Mouse (Mus musculus): ENCODE data around the gene Notch2.

Gene Notch2

DNA sequence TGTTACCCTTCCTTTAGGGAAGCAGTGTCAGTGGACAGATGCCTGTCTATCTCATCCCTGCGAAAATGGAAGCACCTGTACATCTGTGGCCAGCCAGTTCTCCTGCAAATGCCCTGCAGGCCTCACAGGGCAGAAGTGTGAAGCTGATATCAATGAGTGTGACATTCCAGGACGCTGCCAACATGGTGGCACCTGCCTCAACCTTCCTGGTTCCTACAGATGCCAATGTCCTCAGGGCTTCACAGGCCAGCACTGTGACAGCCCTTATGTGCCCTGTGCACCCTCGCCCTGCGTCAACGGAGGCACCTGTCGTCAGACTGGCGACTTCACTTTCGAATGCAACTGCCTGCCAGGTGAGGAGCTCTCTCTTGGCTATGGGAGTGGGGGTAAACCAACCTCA, 59.2 kb downstream of the Notch2 start:
- in situ Hi-C loops (cut with MboI, MseI) = no loop called here

DNA sequence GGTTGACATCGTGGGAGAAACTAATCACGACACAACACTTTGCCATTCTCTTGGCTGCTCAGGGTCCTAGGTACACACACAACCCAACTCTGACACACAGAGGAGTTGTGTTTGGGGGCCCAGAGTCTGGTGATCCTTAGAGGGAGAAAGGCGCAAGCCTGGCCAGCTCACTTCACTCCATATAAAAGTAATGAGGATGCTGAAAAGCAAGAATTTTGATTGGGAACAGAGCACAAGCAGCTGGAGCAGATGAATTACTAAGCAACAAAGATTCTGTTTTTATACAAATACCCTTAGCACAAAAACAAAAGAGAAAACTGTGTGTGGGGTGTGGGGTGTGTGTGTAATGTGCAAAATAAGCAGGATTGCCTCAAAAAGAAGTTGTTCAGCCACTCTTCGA, 60.2 kb downstream of the Notch2 start:
- in situ Hi-C loops (cut with MboI, MseI) = no loop called here

DNA sequence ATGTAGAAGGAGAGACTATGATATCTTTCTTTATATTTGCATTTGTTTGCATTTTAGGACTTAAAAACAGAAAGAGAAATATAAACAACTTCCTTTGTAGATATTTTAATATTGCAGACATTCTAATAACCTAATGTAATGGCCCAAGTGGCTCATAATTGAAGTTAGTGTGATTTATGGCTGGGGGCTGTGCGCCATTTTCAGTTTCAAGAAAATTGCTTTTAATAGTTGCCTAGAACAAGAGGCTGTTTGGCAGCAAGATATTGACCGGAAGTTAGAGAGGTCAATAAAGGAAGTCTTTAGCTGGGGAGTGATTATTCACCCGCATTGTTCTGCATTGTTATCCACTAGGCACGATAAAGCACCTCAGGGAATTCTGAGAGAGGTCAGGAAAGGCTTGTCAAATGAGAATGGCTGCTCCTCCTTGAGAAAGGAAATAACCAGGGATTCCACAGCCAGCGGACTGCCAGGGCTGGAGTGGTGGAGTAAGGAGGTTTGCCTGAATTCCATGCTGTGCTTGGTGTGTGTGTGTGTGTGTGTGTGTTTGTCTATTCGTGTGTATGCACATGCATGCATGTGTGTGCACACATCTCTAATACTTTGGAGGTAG, 61.4 kb downstream of the Notch2 start:
- in situ Hi-C loops (cut with MboI, MseI) = no loop called here

DNA sequence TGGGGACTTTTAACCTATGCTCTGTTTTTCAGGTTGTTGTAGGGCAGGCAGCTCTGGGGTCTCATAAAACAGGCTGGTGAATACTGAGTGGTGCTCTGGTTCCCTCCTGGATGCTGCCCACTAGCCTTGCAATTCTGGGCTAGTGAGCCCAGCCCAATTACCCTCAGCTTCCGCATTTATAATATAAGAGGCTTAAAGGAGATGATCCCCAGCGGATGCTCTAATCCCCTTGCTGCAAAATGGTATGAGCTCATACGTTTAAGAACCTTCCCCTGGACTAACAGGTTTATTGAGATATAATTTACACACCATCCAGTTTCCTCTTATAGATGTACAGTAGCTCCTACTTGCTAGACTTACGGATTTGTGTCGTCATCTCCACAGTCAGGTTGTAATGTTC, 64.5 kb downstream of the Notch2 start:
- in situ Hi-C loops (cut with MboI, MseI) = no loop called here

DNA sequence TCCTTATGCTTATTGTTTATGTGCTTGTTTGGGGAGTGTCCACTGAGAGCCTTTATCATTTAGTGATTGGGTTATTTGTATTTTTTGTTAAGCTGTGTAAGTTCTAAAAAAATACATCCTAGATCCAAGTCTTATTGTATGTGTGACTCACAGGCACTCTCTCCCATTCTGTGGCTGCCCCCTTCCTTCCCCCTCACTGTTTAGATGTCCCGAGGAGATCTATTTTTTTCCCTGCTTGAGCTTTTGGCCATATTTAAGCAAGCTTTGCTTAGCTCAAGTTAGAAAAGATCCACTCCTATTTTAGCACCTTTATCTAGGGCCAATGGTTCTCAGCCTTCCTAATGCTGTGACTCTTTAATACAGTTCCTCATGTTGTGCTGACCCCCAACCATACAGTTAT, 65.5 kb downstream of the Notch2 start:
- in situ Hi-C loops (cut with MboI, MseI) = no loop called here

DNA sequence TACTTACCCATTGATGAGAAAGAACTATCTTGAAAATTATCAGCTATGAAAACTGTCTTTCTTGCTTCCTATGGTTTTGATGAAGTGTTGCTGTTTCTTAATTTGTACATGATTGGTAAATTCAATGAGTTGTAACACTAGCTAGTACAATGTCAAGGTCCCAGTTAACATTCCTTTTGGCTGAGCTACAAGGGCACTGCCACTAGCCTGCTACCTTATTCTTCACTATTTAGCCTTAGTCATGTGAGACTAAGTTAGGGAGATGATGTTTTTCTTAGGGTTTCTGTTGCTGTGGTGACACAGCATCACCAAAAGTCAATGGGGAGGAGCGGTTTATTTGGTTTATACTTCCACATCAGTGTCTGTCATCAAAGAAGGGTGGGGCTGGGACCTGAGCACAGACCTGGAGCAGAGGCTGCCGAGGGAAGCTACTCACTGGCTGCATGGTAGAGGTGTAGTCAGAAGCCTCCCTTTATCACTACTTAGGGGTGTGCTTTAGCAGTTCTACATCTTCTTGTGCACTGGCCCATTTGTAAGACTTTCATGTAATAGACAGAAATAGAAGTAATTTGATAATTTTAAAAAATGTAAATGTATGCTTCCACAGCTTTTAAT, 66.4 kb downstream of the Notch2 start:
- in situ Hi-C loops (cut with MboI, MseI) = no loop called here

DNA sequence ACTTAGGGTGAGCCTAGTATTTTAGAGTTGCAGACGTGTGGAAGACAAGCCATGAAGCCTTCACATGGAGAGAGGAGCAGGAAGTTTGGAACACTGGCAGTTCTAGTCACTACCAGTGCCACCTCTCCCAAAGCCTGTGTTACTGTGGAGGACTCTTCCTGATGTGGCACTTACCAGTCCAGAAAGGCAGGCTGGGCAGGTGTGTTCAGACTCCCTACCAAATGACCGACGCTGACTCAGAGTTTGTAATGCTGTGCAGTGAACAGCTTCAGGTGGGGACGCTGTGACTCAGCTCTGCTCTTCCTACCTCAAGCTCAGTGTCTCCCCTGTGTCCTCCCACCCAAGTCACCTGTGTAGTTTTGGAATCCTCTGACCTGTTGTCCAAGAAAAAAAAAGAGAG, 67.3 kb downstream of the Notch2 start:
- in situ Hi-C loops (cut with MboI, MseI) = no loop called here

DNA sequence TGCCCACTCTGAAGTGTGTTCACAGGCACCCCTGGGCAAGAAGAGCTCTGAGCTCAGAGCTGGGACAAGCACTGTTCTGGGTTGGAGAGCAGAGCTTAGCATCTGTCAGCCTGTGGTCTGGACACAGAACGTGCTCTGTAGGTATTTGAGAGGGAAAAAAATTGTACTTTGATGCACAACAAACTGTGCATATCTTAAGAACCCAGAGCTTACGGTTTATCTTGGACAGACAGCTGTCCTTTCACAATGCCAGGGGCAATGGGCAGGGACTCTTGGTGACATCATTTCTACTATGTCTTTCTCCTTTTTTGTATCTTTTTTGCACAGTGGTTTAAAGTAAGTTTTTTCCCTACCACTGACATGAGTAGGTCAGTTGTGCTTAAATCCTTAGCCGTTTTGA, 68.9 kb downstream of the Notch2 start:
- in situ Hi-C loops (cut with MboI, MseI) = no loop called here

DNA sequence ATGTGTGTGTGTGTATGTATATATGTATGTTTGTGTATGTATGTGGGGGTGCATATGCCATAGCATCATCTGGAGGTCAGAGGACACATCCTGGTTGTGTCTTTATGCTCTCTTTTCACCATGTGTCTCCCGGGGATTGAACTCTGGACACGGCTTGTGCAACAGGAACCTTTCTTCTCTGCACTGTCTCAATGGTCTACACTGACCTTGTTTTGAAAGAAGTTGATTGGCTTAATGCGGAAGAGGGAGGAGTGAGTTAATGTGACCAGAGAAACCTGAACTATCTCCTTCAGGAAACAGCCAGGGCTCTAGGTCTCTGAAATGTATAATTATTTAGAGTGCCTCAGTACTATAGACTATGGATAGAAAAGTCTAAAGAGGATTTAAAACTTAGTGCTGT, 69.6 kb downstream of the Notch2 start:
- in situ Hi-C loops (cut with MboI, MseI) = no loop called here

DNA sequence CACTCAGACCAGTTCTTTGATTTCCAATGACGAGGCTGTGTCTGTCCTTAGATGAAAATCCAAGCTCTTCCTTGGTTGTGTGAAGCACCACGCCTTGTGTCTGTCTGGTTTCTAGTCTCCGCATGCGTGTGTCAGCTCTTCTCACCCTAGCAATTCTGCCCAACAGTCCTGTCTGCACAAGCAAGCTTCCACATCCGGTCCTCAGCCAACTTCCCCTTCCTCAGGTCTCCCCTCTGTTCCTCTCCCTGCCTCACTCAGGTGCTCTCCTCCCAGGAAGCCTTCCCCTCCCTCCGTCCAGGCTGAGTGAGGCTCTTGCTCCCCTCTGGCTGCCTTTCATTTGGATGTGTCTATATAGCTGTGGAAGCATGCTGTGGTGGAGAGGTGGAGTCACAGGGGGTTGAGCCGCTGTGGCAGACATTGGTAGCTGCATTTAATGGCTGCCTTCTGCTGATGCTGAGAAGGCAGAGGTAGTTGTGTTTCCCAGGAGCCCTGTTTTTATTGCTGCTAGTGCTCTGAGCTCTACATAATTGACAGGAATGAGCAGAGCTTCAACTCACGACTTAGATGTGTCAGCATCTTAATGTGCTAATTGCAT, 70.8 kb downstream of the Notch2 start:
- in situ Hi-C loops (cut with MboI, MseI) = no loop called here

DNA sequence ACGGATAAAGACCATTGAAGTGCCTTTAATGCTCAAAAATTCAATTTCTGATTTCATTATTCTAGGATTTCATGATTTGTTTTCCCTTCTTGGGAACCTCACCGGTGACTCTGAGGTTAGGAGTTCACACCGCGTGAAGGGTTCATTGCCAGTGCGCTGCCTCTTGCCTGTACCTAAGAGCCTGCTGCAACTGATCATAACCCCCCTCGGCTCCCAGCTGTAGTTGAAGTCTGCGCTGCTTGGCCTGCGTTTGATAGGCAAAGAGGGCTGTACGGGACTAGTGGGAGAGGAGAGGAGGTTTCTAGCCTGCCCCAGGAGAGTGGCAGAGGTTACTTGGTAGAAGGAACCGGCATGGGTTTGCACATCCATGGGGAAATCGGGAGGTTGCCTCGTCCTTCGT, 71.5 kb downstream of the Notch2 start:
- in situ Hi-C loops (cut with MboI, MseI) = no loop called here

DNA sequence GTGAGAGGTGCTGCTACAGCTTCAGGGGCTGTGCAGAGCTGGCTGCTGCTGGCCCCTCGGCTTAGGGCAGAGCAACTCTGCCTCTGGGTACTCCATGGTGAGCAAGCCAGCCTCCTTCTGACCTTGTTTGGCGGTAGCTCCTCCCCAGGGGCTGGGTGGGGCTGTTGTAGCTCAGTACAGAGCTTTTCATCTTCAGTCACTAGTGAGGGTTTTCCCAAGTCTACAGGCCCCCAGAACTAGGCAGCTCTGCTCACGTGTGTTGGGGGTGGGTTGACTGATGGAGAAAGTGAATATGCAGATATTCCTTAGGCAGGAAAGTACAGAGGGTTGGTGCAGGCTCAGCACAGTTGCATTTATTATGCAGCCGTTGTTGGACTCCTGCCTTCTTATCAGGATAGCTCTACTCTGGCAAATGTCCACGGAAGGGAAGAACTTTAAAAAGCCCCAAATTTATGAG, 72.5 kb downstream of the Notch2 start:
- in situ Hi-C loops (cut with MboI, MseI) = no loop called here

DNA sequence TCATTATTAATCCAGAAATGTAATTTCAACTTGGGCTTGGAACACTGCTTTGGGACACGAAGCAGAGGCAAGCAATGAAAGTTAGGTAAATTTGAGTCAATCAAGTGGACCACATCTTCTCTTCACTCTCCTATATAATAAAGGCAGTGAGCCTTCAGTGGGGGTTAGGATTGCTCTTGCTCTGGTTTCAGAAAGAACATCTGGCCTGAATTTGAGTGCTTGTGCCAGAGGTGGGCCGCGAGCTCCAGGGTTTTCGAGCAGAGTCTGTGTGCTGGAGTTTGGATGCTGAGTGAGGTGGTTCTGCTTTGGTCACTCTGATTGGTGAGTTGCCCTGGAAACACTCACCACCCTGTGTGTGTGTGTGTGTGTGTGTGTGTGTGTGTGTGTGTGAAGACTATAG, 73.1 kb downstream of the Notch2 start:
- in situ Hi-C loops (cut with MboI, MseI) = no loop called here

DNA sequence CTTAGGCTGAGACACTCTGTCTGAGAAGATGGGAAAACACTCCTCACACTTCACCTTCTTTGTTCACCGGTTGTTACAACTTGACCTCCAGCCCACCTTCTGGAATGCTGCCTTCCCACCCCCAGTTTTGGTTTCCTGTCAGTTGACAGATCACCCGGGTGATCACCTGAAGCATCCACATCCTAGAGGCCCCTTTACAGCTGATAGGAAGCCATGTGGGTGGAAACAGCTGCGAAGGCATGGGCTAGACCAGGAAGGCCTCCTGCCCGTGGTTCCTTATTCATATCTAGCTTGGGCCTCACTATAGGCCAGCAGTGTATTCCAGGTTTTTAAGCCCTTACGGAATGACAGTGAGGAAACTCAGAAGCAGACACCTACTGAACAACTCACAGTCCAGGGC, 73.5 kb downstream of the Notch2 start:
- in situ Hi-C loops (cut with MboI, MseI) = no loop called here

DNA sequence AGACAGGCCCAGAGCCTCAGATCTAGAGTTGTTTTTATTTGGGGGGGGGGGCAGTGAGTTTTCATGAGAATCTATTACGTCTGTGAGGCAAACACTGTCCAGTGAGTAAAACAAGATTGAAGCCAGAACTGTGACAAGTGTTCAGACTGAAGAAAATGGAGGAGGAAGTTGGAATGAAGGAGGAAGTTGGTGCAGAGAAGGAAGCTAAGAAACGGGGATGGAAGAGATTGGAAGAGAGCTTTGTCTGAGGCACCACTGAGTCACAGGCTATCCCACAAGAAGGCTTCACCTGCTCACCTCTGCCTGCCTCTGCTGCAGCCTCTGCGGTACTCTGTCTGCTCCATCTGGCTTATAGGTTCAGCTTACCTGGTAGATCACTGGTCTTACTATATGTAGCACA, 74.2 kb downstream of the Notch2 start:
- in situ Hi-C loops (cut with MboI, MseI) = no loop called here

DNA sequence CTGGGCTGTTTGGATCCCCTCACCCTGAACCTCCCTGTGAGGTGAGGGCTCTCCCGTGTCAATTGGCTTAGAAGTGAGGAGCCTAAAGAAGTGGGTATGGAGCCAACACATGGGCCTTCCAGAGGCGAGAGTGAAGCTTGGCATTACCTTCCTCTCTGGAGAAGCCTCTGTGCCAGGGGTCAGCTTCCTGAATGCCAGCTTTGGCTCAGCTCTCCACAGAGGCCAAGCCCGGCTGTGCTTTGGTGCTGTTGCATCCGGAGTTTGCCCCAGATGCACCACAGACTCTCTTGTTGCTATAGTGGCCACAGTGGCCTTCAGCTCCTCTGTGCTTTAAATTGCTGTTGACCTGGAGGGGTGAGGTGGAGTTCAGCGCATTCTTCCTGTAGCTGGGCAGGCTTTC, 76.4 kb downstream of the Notch2 start:
- in situ Hi-C loops (cut with MboI, MseI) = no loop called here

DNA sequence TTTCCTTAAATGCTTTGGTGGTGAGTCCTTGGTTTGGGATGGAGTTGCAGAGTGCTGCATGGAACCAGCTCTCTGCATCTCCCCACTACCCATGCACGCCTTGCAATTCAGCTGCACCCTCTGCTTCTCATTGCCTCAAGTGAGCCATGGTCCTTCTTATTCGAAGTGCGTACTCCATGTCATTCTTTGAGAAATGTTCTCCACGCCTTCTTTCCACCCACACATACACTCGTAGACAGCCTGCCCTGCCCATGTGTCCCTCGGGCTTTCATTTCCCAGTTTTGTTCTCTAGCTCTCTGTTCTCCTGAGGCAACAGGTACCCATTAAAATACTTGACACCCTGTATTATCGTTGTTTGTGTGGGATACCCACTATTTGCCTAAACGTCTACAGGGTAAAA, 76.8 kb downstream of the Notch2 start:
- in situ Hi-C loops (cut with MboI, MseI) = no loop called here

DNA sequence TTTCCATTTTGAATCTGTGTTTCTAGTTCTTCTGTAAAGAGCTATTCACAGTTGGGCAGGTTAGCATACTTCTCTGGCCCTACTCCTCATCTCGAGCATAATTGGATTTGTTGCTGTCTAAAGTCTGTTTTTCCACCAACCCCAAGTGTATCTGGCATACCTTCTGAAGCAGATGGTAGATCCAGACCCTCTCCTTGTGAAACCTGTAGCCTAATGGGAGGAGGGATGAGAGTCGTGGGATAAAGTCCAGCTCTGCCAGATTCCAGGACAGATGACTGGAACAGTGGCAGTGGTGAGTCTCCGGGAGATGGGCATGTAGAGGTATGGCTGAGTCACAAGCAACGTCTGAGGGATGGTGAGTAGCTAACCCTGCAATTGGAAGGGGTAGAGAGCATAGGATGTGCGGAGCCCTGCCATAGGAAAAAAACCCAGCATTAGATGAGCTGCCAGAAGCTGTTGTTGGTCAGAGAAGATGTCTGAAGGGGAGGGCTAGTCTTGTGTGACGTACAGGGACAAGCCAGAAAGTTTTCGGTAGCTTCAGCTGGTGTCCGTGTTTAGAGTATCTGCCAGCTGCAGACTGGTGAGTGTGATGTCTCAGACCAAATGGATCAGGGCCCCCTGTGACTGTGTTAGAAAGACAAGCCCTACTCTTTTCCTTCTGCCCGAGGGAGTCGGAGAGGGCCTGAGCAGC, 79.5 kb downstream of the Notch2 start:
- in situ Hi-C loops (cut with MboI, MseI) = no loop called here

DNA sequence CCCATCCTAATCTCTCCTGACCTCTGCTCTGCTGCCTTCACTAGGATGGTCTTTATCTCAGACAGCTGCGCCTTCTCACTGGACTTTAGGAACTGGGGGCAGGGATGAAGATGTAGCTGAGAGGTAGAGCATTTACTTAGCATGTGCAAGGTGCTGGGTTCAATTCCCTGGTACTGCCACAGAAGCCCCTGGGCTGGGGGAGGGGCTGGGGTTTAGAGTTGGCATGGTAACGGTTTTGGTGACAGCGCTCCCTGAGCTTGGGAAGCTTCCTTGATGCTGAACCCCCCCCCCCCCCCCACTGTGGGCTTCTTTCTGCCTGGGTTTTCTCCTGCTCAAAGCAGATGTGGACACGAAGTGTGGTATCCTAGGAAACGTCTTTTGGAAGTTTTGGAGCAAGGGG, 80.6 kb downstream of the Notch2 start:
- in situ Hi-C loops (cut with MboI, MseI) = no loop called here

DNA sequence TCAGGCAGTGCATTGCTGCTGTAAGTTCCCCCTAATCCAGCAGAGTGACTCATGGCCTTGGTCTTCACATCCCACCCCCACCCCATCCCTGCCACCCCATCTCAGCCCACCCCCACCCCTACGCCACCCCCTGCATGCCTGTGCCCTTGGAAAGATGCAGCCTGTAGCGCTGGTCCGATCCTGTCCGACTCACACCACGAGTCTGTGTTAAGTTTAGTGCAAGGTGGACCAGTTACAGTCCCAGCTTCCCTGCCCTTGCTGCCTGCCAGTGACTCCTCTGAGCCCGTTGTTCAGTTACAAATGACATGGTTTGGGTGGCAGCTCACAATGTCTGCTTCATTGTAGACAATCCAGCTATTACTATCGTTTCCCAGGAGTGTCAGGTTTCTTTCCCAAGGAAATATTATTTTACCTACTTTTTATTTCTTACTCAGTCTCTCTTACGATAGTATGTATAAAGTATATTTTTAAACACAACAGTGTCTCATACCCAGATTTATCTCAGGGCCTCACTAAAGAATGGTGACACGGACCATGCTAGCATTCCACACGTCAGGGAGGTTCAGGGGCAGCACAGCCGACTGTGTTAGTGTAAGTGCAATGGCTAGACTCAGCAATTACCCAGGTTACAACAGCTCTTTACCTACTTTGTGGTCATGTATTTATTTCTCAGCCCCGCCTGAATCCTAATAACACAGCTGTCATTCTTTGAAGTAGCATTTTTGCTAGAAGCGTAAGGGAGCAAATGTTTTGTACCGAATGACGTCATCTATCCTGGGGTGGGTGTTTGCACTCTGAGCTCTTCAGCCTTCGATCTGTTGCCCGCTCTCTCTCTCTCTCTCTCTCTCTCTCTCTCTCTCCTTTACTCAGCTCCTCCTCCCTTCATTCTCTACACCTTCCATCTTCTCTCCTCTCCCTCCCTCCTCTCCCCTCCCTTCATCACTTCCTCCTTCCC, 81.6 kb downstream of the Notch2 start:
- in situ Hi-C loops (cut with MboI, MseI) = no loop called here

DNA sequence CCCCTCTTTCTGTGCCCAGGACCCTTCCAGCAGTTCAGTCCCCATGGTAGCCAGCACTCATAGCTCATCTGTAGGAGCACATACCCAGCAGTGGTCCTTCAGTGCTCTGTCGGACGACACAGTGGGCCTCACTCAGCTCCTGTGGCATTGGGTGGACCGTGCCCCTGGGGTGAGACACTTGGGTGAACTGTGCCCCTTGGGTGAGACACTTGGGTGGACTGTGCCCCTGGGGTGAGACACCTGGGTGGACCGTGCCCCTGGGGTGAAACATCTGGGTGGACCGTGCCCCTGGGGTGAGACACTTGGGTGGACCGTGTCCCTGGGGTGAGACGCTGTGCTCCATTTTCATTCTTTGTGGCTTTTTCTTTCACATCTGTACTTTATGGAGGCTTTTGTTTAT, 83.7 kb downstream of the Notch2 start:
- in situ Hi-C loops (cut with MboI, MseI) = no loop called here

DNA sequence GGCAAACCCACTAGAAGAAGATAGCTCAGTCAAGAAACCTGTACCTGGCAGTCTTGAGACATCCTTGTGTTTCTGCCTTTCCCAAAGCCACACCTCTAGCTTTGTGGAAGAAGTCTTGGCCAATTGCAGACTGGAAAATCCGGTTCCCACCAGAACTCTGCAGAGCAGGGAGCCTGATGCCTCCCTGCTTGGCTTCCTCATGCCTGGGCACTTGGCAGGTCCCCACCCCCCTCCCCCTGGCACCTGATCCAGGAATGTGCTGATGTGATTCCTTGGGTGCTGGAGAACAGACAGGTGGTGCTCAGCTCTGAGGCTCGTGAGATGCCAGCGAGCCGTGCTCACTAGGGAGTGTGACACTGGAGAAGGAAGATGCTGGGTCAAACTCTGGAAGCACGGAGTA, 85.3 kb downstream of the Notch2 start:
- in situ Hi-C loops (cut with MboI, MseI) = no loop called here

Data from T-helper 1 cell (primary cell).